Mouse (Mus musculus) heart, embryonic 13.5 days (tissue): ENCODE data around the gene Kdelr2. TPM values are rescaled to one million over a fixed set of nuclear protein-coding genes. Genes with fewer than 3 reads are reported as not detected.

Experiments used
- ATAC-seq: fragments of 200-750 bp; cut with Nextera tagmentation; 2 replicates; pipeline ENCODE4 v1.8.0; 2017; ENCODE audit warnings: moderate TSS enrichment; ENCODE audit not compliant: insufficient number of reproducible peaks, low FRiP score, low TSS enrichment; ENCODE audit errors: extremely low read depth
- H3K27ac ChIP-seq: fragments of 300-500 bp; sonication (generic); replicated peaks from 2 replicates; pipeline ENCODE4 v1.5.1; 2015; ENCODE audit warnings: moderate library complexity, mild to moderate bottlenecking, inconsistent platforms
- H3K27me3 ChIP-seq: fragments of 300-500 bp; sonication (generic); replicated peaks from 2 replicates; pipeline ENCODE4 v1.6.1; 2015; ENCODE audit warnings: mild to moderate bottlenecking, inconsistent platforms
- H3K36me3 ChIP-seq: fragments of 300-500 bp; sonication (generic); 2 replicates; pipeline ENCODE4 v1.6.1; 2015; ENCODE audit warnings: mild to moderate bottlenecking, inconsistent platforms
- H3K4me1 ChIP-seq: fragments of 300-500 bp; sonication (generic); 2 replicates; pipeline ENCODE4 v1.6.1; 2015; ENCODE audit warnings: inconsistent platforms
- H3K4me2 ChIP-seq: fragments of 300-500 bp; sonication (generic); 2 replicates; pipeline ENCODE4 v1.6.1; 2015; ENCODE audit warnings: inconsistent platforms, mild to moderate bottlenecking, moderate library complexity
- H3K4me3 ChIP-seq: fragments of 300-500 bp; sonication (generic); 2 replicates; pipeline ENCODE4 v1.5.1; 2015; ENCODE audit warnings: moderate library complexity, mild to moderate bottlenecking, inconsistent platforms
- H3K9ac ChIP-seq: fragments of 300-500 bp; sonication (generic); 2 replicates; pipeline ENCODE4 v1.6.1; 2015; ENCODE audit warnings: inconsistent platforms, mild to moderate bottlenecking, moderate library complexity
- H3K9me3 ChIP-seq: fragments of 300-500 bp; sonication (generic); 2 replicates; pipeline ENCODE4 v1.6.1; 2016; ENCODE audit warnings: inconsistent platforms
- WGBS: fragments of 180-500 bp; shearing (Covaris S2); methylation state at CpG from one replicate; pipeline ENCODE4 v1.1.7; 2015; ENCODE audit warnings: mixed read lengths; 5-methylcytosine and 5-hydroxymethylcytosine counted together
- polyA plus RNA-seq: library from polyadenylated mRNA; unstranded; fragments of >200 nt; fragmentation: Nextera tagmentation; extraction: Ambion mirVana; gene quantifications from 2 replicates; pipeline ENCODE4 v1.2.1, GENCODE M21; 2015

Kdelr2 gene
- polyA plus RNA-seq, 1 experiment from 2014 or later, result 258 TPM

DNA sequence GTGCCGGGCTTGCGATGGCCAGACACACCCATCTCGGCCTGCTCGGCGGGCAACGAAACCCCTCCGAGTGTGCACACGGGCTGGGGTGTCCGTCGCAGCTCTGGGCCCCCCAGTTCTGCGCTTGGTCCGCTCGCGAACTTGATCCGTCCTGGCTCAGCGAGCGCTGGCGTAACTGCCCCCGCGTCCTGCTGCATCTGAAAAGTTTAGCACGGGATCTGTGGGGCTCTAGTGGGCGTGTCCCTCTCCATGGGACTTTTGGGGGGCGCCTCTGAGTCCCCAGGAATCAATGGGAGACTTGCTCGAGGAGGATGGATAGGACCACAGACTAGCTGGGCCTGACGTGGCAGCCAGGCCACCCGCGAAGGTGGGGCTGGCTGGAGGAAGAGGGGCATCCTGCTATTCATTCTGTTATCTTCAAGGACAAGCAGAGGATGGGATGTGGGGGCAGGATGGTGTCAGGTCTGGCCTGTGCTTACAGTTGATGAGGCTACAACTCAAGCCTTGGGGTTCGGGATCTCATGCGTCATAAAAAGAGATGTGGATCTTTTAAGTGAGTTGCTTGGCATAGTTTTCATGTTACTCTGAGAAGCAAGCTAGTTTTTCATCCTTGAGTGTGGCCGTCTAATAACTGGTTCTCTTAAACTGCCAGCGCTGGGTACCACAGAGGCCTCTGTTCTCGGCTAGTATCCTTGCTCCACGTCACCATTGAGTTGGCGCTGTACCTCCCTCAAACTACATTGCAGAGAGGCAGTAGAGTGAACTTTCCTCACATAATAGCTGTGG lies 701 bp downstream of the Kdelr2 start:
- peak; percentile 70 for ATAC-seq

GRCm38 (mm10) chr5:143405200-143405599 lies 1.6 kb downstream of the Kdelr2 start:
- 74% methylated on average over 9 of the region's 9 CpGs for WGBS
- no peaks in the 10 kb centered on the region for H3K9me3 ChIP-seq
- no peak overlapping the region for H3K27ac ChIP-seq
- peaks cover 47% of the 10 kb centered on the region for H3K36me3 ChIP-seq
- ATAC-seq, result no peak
- no peaks in the 10 kb centered on the region for H3K27me3 ChIP-seq
- H3K4me1 ChIP-seq, result peaks cover 73% of the 10 kb centered on the region
- peak overlapping the region; percentile 88 for H3K4me2 ChIP-seq
- H3K9ac ChIP-seq, result peak overlapping the region; percentile 97
- H3K4me3 ChIP-seq, result peak overlapping the region; percentile 83

More for the DNA sequence above, 701 bp downstream of the Kdelr2 start:
- peak overlapping the region; percentile 88 for H3K4me2 ChIP-seq
- H3K9ac ChIP-seq, result peak overlapping the region; percentile 97
- peak overlapping the region; percentile 91 for H3K27ac ChIP-seq
- H3K4me1 ChIP-seq, result peaks cover 64% of the 10 kb centered on the region
- H3K27me3 ChIP-seq, result no peaks in the 10 kb centered on the region
- whole genome bisulfite sequencing, result 3% methylated on average over 34 of the region's 34 CpGs
- H3K4me3 ChIP-seq, result peak overlapping the region; percentile 83
- H3K9me3 ChIP-seq, result no peaks in the 10 kb centered on the region
- H3K36me3 ChIP-seq, result peaks cover 38% of the 10 kb centered on the region

DNA sequence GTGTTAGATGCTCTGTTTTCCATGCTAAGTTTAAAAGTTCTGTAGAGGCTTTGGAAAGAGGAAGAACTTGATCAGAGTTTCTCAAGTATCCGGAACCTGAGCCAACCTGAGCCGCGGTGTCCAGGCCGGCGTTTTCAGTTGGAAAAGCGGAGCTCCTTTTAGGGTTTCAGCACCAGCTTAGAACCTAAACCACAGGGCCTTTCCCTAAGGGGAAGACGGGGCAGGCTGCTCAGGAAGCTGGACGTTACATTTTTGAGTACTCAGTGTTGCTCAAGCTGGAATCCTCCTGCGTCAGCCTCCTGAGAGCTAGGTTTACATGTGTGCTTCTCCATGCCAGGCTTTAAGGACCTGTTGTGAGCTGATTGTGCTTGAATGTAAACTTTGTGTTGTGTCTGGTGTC lies 2.9 kb downstream of the Kdelr2 start:
- 90% methylated on average over 9 of the region's 9 CpGs for WGBS
- Histone ChIP-seq H3K27ac (no peak overlapping the region), H3K36me3 (peaks cover 58% of the 10 kb centered on the region), H3K4me2 (no peak overlapping the region), H3K27me3 (no peaks in the 10 kb centered on the region), H3K4me1 (peaks cover 83% of the 10 kb centered on the region), H3K9me3 (no peaks in the 10 kb centered on the region), H3K9ac (no peak overlapping the region), H3K4me3 (no peak overlapping the region)
- ATAC-seq, result no peak

GRCm38 (mm10) chr5:143409239-143409638 lies 5.6 kb downstream of the Kdelr2 start:
- Histone ChIP-seq H3K36me3 (peaks cover 81% of the 10 kb centered on the region), H3K4me3 (no peak overlapping the region), H3K9ac (no peak overlapping the region), H3K4me2 (no peak overlapping the region), H3K27me3 (no peaks in the 10 kb centered on the region), H3K4me1 (peaks cover 70% of the 10 kb centered on the region), H3K9me3 (no peaks in the 10 kb centered on the region), H3K27ac (no peak overlapping the region)
- no peak for ATAC-seq
- 51% methylated on average over 3 of the region's 3 CpGs for WGBS

- no peak overlapping the region for H3K27ac ChIP-seq
- peaks cover 53% of the 10 kb centered on the region for H3K4me1 ChIP-seq
- H3K36me3 ChIP-seq, result peaks cover 84% of the 10 kb centered on the region
- ATAC-seq, result no peak
- H3K9me3 ChIP-seq, result no peaks in the 10 kb centered on the region
- no peaks in the 10 kb centered on the region for H3K27me3 ChIP-seq
- no peak overlapping the region for H3K9ac ChIP-seq
- no peak overlapping the region for H3K4me2 ChIP-seq
- WGBS, result 75% methylated on average over 4 of the region's 4 CpGs
- no peak overlapping the region for H3K4me3 ChIP-seq
Measured at GRCm38 (mm10) chr5:143410841-143411395, 7.3 kb downstream of the Kdelr2 start.

- Histone ChIP-seq H3K9me3 (no peaks in the 10 kb centered on the region), H3K4me1 (no peaks in the 10 kb centered on the region), H3K4me3 (no peak overlapping the region), H3K4me2 (no peak overlapping the region), H3K36me3 (peaks cover 68% of the 10 kb centered on the region), H3K27ac (no peak overlapping the region), H3K27me3 (no peaks in the 10 kb centered on the region), H3K9ac (no peak overlapping the region)
- ATAC-seq, result no peak
- 78% methylated on average over 4 of the region's 4 CpGs for WGBS
Measured at GRCm38 (mm10) chr5:143421484-143421883, 17.8 kb downstream of the Kdelr2 start.

- Histone ChIP-seq H3K27me3 (no peaks in the 10 kb centered on the region), H3K4me3 (no peak overlapping the region), H3K9me3 (no peaks in the 10 kb centered on the region), H3K27ac (no peak overlapping the region), H3K4me1 (no peaks in the 10 kb centered on the region), H3K36me3 (peaks cover 53% of the 10 kb centered on the region), H3K9ac (no peak overlapping the region), H3K4me2 (no peak overlapping the region)
- 82% methylated on average over 4 of the region's 4 CpGs for WGBS
- ATAC-seq, result no peak
Measured at GRCm38 (mm10) chr5:143422990-143423389, 19.4 kb downstream of the Kdelr2 start.

DNA sequence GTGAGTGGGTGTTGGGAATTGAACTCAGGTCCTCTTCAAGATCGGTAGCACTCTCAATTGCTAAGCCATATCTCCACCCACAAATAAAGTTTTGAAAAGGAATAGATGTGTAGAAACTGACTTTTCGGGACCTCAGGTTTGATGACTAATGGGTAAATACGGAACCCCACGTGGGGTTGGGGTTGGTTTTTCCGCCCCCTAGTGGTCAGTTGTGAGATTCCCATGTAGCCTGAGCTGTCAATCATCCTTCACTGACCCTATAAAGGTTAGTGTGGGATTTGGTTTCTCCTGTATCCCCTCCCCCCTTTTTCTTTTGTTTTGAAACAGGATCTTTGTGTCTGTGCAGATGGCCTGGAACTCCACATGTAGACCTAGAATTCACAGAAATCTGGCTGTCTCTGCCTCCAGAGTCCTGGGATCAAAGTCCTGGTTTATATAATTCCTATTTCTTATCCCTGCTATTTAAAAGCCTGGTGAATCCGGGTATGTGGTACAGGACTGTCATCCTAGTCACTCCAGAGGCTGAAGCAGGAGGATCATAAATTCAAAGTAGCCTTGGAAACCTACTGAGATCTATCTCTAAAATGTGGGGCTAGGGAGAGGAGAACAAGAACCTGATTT lies 20.4 kb downstream of the Kdelr2 start:
- Histone ChIP-seq H3K4me2 (no peak overlapping the region), H3K9ac (no peak overlapping the region), H3K4me1 (no peaks in the 10 kb centered on the region), H3K27me3 (no peaks in the 10 kb centered on the region), H3K27ac (no peak overlapping the region), H3K4me3 (no peak overlapping the region), H3K9me3 (no peaks in the 10 kb centered on the region), H3K36me3 (peaks cover 42% of the 10 kb centered on the region)
- WGBS, result 24% methylated on average over 6 of the region's 6 CpGs
- ATAC-seq, result no peak; the same call in 1 of the 2 replicates

DNA sequence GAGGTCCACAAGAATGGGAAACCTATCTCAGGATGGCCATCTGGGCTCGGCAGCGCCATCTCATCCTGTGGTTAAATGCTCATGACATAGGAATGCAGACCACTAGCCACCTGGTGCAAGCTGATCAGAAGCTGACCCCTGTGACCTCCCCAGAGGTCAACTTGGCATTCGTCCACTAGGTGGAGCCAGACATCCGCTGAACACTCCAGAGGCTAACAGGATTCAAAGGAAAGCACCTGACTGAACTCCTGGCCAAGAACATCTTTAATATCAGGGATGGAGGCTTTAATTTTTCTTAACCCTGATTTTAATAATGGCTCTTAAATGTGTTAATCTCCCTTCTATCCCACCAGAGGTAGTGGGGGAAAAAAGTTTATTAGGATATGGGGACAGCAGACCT lies 30.8 kb downstream of the Kdelr2 start:
- Histone ChIP-seq H3K36me3 (no peaks in the 10 kb centered on the region), H3K27me3 (no peaks in the 10 kb centered on the region), H3K4me1 (no peaks in the 10 kb centered on the region), H3K9ac (no peak overlapping the region), H3K4me2 (no peak overlapping the region), H3K27ac (no peak overlapping the region), H3K9me3 (no peaks in the 10 kb centered on the region), H3K4me3 (no peak overlapping the region)
- WGBS, result 7% methylated on average over 4 of the region's 4 CpGs
- no peak for ATAC-seq

- H3K4me3 ChIP-seq, result no peak overlapping the region
- H3K9me3 ChIP-seq, result no peaks in the 10 kb centered on the region
- H3K27me3 ChIP-seq, result no peaks in the 10 kb centered on the region
- ATAC-seq, result no peak
- H3K36me3 ChIP-seq, result no peaks in the 10 kb centered on the region
- H3K27ac ChIP-seq, result no peak overlapping the region
- no peaks in the 10 kb centered on the region for H3K4me1 ChIP-seq
- WGBS, result 76% methylated on average over 3 of the region's 3 CpGs
- H3K9ac ChIP-seq, result no peak overlapping the region
- H3K4me2 ChIP-seq, result no peak overlapping the region
Measured at GRCm38 (mm10) chr5:143441298-143441697, 37.7 kb downstream of the Kdelr2 start.

- no peak for ATAC-seq
- Histone ChIP-seq H3K27ac (no peak overlapping the region), H3K9me3 (no peaks in the 10 kb centered on the region), H3K4me1 (no peaks in the 10 kb centered on the region), H3K27me3 (no peaks in the 10 kb centered on the region), H3K36me3 (no peaks in the 10 kb centered on the region), H3K9ac (no peak overlapping the region), H3K4me2 (no peak overlapping the region), H3K4me3 (no peak overlapping the region)
- 78% methylated on average over 12 of the region's 12 CpGs for WGBS
Measured at GRCm38 (mm10) chr5:143441753-143442152, 38.1 kb downstream of the Kdelr2 start.
